Mouse (Mus musculus): ENCODE data around the gene Cpxm1.

- TF ChIP-seq MYOG (IDR thresholded peaks at IDR 0.05; ENCODE audit: control insufficient read depth in 1 of 3, insufficient read depth in 1 of 3, insufficient read length in 2 of 3, low read depth in 2 of 3) (no peak), POLR2A (IDR thresholded peaks at IDR 0.05; ENCODE audit: insufficient read length, low read depth) (no peak), POLR2AphosphoS2 (IDR thresholded peaks at IDR 0.05; ENCODE audit: insufficient read length, low read depth) (no peak), USF1 (IDR thresholded peaks at IDR 0.05; ENCODE audit: low read depth) (no peak)
Measured at GRCm38 (mm10) chr2:130430484-130430883, 33.1 kb upstream of the Cpxm1 start.

Data from myocyte (in vitro differentiated cells).